Mouse (Mus musculus): ENCODE data around the gene Polr2l. TPM values are rescaled to one million over a fixed set of nuclear protein-coding genes. Genes with fewer than 3 reads are reported as not detected.

Gene Polr2l
- 67.3 and 70.9 TPM in 2 replicates for polyA plus RNA-seq (2012; rRNA removed)

DNA sequence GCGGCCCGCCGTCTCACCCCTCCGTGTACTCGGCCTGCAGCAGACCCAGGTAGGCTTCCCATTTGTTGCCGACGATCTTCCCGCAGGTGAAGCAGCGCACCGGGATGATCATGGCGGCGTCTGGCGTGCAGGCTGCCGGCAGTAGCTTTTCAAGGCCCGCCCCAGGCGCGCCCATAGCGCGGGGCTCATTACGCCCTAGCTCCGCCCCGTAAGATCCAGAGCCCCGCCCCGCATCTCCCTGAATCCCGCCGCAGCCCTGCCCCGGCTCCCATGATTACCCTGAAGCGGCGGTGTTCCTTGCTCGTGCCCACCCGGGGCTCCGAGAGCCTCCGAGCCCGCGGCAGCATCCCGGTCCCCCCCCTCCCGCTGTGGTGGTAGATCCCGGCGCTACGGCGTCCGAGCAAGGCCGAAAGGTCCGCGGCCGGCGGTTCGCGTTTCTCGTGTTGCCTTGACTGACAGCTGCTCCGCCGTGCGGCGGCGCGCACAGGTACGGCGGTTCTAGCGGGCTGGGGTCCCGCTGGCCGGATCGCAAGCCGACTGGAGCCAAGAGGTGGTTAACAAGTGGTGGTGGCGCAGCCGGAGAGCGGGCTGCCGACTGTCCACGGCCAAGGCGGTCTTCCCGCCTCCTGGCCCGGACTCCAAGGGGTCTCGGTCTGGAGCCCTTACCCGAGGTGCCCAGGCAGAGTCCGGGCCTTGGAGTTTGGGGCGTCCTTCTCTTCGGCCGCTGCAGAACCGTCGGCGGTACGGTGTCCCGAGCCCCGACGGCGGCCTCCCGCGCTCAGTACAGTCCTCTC is at the start of gene Polr2l, which contains the start of gene Tspan4:
Polr2l (minus strand) TSS at position 122 of the 794 bp plus-strand sequence.
Tspan4 (plus strand) TSS at position 230 of the 794 bp plus-strand sequence.
- DNase-seq, result peak; percentile 91
- Histone ChIP-seq H3K27ac (ENCODE audit: insufficient read depth, low read depth, low read length) (peak within 1 kb of the TSS; percentile 98), H3K4me3 (ENCODE audit: insufficient read depth, low read depth, low read length) (peak within 1 kb of the TSS; percentile 96), H3K36me3 (ENCODE audit: control insufficient read depth, insufficient read depth, low read length) (no peaks in the 10 kb centered on the region), H3K4me1 (ENCODE audit: control insufficient read depth, insufficient read depth, low read length) (peaks cover 25% of the 10 kb centered on the region), H3K27me3 (replicated peaks; ENCODE audit: control insufficient read depth, insufficient read depth, low read length) (no peaks in the 10 kb centered on the region)
- TF ChIP-seq POLR2A (IDR thresholded peaks at IDR 0.05; ENCODE audit: low read depth, low read length) (peak; percentile 73), CTCF (conservative IDR thresholded peaks at IDR 0.05; ENCODE audit: insufficient read depth, insufficient read length, low read depth, low read length) (no peak)
- 1% methylated on average over 87 of the region's 87 CpGs for WGBS

DNA sequence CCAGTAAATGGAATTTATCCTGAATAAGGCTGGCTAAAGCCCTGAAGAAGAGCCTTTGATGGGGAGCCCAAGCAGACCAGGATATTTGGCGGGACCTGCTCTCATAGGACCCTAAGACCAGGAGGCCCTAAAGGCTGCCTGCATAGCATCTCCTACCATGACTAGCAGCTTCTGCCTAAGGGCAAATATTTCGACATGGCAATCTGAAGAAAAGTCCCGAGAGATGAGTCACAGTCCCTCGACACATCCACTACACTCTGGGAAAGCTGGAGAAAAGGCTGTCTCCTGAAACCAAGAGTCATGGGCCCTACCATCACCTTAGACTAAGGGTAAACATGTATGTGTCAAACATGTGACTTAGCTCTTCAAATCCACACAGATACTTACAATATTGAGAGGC is 49.3 kb upstream of the Polr2l start:
- H3K4me1 ChIP-seq (ENCODE audit: control insufficient read depth, insufficient read depth, low read length), result no peaks in the 10 kb centered on the region
- H3K27ac ChIP-seq (ENCODE audit: insufficient read depth, low read depth, low read length), result no peak overlapping the region
- H3K27me3 ChIP-seq (replicated peaks; ENCODE audit: control insufficient read depth, insufficient read depth, low read length), result no peaks in the 10 kb centered on the region
- no peak for DNase-seq
- TF ChIP-seq POLR2A (IDR thresholded peaks at IDR 0.05; ENCODE audit: low read depth, low read length) (no peak), CTCF (conservative IDR thresholded peaks at IDR 0.05; ENCODE audit: insufficient read depth, insufficient read length, low read depth, low read length) (no peak)
- WGBS, result 82% methylated on average over 4 of the region's 4 CpGs
- no peak overlapping the region for H3K4me3 ChIP-seq (ENCODE audit: insufficient read depth, low read depth, low read length)
- no peaks in the 10 kb centered on the region for H3K36me3 ChIP-seq (ENCODE audit: control insufficient read depth, insufficient read depth, low read length)

DNA sequence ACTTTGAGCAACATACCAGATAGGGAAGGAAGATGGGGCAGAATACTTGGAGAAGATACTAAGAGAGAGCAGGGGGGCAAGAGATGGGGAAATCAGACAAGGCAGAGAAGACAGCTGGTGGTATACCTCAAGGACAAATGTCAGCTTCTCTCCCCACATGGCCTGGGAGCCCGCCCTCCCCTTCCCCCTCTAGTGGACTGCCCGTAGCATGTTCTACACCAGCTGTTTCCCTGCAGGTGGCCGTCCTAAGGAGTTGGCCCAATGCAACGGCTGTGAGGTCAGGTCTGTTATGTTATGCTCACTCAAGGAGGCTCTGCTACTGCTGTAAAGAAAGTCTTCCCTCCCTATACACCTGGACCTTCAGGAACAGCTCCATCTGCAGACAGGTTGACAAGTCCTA is 48.1 kb upstream of the Polr2l start:
- DNase-seq, result no peak
- H3K4me1 ChIP-seq (ENCODE audit: control insufficient read depth, insufficient read depth, low read length), result no peaks in the 10 kb centered on the region
- H3K36me3 ChIP-seq (ENCODE audit: control insufficient read depth, insufficient read depth, low read length), result no peaks in the 10 kb centered on the region
- no peak for TF ChIP-seq CTCF (conservative IDR thresholded peaks at IDR 0.05; ENCODE audit: insufficient read depth, insufficient read length, low read depth, low read length)
- no peak for TF ChIP-seq POLR2A (IDR thresholded peaks at IDR 0.05; ENCODE audit: low read depth, low read length)
- H3K27ac ChIP-seq (ENCODE audit: insufficient read depth, low read depth, low read length), result no peak overlapping the region
- 76% methylated on average over 4 of the region's 4 CpGs for WGBS
- H3K27me3 ChIP-seq (replicated peaks; ENCODE audit: control insufficient read depth, insufficient read depth, low read length), result no peaks in the 10 kb centered on the region
- H3K4me3 ChIP-seq (ENCODE audit: insufficient read depth, low read depth, low read length), result no peak overlapping the region

DNA sequence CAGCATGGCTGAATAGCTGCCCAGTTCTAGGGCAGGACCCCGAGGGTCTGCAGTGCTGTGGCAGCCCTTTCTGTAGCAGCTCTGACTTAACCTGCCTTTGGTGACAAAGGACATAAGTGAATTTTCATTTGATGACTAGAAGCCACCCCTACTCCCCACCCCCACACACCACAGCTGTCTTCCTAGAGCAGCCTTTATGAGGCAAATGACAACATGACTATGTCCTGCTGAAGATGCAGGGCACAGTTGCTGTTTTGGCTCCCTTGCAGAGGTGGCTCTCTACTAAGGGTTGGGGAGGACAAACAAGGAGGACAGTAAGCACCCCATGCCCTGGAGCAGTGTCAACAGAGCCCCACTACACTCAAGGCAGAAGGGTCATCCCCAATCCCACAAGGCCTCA is 44.9 kb upstream of the Polr2l start:
- H3K27me3 ChIP-seq (replicated peaks; ENCODE audit: control insufficient read depth, insufficient read depth, low read length), result no peaks in the 10 kb centered on the region
- H3K4me1 ChIP-seq (ENCODE audit: control insufficient read depth, insufficient read depth, low read length), result no peaks in the 10 kb centered on the region
- H3K36me3 ChIP-seq (ENCODE audit: control insufficient read depth, insufficient read depth, low read length), result no peaks in the 10 kb centered on the region
- H3K27ac ChIP-seq (ENCODE audit: insufficient read depth, low read depth, low read length), result no peak overlapping the region
- TF ChIP-seq POLR2A (IDR thresholded peaks at IDR 0.05; ENCODE audit: low read depth, low read length), result no peak
- TF ChIP-seq CTCF (conservative IDR thresholded peaks at IDR 0.05; ENCODE audit: insufficient read depth, insufficient read length, low read depth, low read length), result no peak
- DNase-seq, result no peak
- no peak overlapping the region for H3K4me3 ChIP-seq (ENCODE audit: insufficient read depth, low read depth, low read length)
- 68% methylated on average over 1 of the region's 1 CpGs for WGBS

DNA sequence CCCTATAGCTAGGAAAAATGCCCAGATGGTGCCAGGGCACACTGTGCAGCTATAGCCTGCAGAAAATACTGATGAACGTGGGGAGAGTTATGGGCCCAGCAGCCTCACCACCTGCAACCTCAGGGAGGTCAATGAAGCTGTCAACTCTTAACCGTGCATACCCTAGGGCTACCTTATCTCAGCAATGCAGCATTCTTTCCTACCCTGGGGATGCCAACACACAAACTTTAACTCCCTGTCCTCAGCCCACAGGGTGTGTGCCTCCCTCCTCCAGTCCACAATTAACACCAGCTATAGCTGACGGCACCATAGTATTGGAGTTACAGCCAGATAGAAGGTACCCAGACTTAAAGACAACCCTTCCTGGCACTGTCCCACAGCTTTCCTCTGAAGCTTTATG is 44.0 kb upstream of the Polr2l start:
- TF ChIP-seq CTCF (conservative IDR thresholded peaks at IDR 0.05; ENCODE audit: insufficient read depth, insufficient read length, low read depth, low read length) (no peak), POLR2A (IDR thresholded peaks at IDR 0.05; ENCODE audit: low read depth, low read length) (no peak)
- Histone ChIP-seq H3K36me3 (ENCODE audit: control insufficient read depth, insufficient read depth, low read length) (no peaks in the 10 kb centered on the region), H3K4me1 (ENCODE audit: control insufficient read depth, insufficient read depth, low read length) (no peaks in the 10 kb centered on the region), H3K4me3 (ENCODE audit: insufficient read depth, low read depth, low read length) (no peak overlapping the region), H3K27ac (ENCODE audit: insufficient read depth, low read depth, low read length) (no peak overlapping the region), H3K27me3 (replicated peaks; ENCODE audit: control insufficient read depth, insufficient read depth, low read length) (no peaks in the 10 kb centered on the region)
- DNase-seq, result no peak
- WGBS, result 79% methylated on average over 3 of the region's 3 CpGs

DNA sequence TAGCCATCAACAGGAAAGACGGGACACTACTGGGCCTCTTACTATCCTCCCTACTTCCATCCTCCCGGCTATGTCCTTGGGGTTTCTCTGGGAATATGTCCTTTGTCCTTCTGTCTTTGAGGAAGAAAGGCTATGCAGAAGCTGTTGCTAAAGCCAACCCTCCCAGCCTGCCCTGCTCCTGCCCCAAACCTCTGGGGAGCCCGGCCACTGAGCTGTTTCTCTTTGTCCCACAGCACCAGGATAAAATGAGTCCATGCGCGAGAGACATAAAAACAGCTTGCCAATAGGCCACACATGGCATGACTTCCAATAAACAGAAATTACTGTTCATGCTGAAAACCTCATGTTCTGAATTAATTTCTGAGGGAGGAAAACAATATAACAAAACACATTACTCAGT is 43.4 kb upstream of the Polr2l start:
- Histone ChIP-seq H3K4me1 (ENCODE audit: control insufficient read depth, insufficient read depth, low read length) (no peaks in the 10 kb centered on the region), H3K27me3 (replicated peaks; ENCODE audit: control insufficient read depth, insufficient read depth, low read length) (no peaks in the 10 kb centered on the region), H3K27ac (ENCODE audit: insufficient read depth, low read depth, low read length) (no peak overlapping the region), H3K36me3 (ENCODE audit: control insufficient read depth, insufficient read depth, low read length) (no peaks in the 10 kb centered on the region), H3K4me3 (ENCODE audit: insufficient read depth, low read depth, low read length) (no peak overlapping the region)
- 91% methylated on average over 5 of the region's 5 CpGs for WGBS
- no peak for TF ChIP-seq CTCF (conservative IDR thresholded peaks at IDR 0.05; ENCODE audit: insufficient read depth, insufficient read length, low read depth, low read length)
- TF ChIP-seq POLR2A (IDR thresholded peaks at IDR 0.05; ENCODE audit: low read depth, low read length), result no peak
- no peak for DNase-seq

DNA sequence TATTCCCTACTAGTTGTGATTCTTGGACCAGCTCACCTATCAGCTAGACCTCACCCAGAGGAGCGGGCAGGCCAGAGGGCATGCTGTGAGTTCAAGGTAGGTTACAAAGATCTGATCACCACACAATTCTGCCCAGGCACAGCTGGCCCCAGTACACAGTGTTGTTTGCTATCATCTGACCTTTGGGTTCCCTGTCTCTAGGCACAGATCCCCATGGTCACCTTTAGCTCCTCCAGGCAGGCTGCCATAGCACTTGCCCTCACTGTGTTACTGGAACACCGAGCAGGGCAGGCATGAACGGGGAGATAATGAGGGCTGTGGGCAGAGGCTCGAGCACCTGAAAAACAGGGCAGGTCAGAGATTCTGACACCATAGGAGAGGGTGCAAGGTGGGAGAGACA is 42.7 kb upstream of the Polr2l start:
- DNase-seq, result no peak
- no peaks in the 10 kb centered on the region for H3K4me1 ChIP-seq (ENCODE audit: control insufficient read depth, insufficient read depth, low read length)
- H3K27me3 ChIP-seq (replicated peaks; ENCODE audit: control insufficient read depth, insufficient read depth, low read length), result no peaks in the 10 kb centered on the region
- 80% methylated on average over 4 of the region's 4 CpGs for WGBS
- no peak overlapping the region for H3K4me3 ChIP-seq (ENCODE audit: insufficient read depth, low read depth, low read length)
- no peak for TF ChIP-seq CTCF (conservative IDR thresholded peaks at IDR 0.05; ENCODE audit: insufficient read depth, insufficient read length, low read depth, low read length)
- no peak for TF ChIP-seq POLR2A (IDR thresholded peaks at IDR 0.05; ENCODE audit: low read depth, low read length)
- H3K36me3 ChIP-seq (ENCODE audit: control insufficient read depth, insufficient read depth, low read length), result no peaks in the 10 kb centered on the region
- H3K27ac ChIP-seq (ENCODE audit: insufficient read depth, low read depth, low read length), result no peak overlapping the region

Data from kidney, adult 2 months (tissue).